Mouse (Mus musculus) midbrain, embryonic 11.5 days (tissue): ENCODE results near the gene Il25. TPM values are rescaled to one million over a fixed set of nuclear protein-coding genes. Genes with fewer than 3 reads are reported as not detected.
A peak's percentile ranks its signal among the peaks of the same experiment; 100 is the strongest.
"Not testable (repeated sequence)": the region's sequence is repeated elsewhere in the genome, so short reads cannot be mapped to it uniquely, and the experiment has no call there.

Experiments
- ATAC-seq: fragments of 200-750 bp; cut with Nextera tagmentation; 2 replicates; pipeline ENCODE4 v1.8.0; 2017; ENCODE audit warnings: moderate TSS enrichment, moderate library complexity; ENCODE audit not compliant: low FRiP score
- DNase-seq: peaks from one replicate; pipeline ENCODE4 v3.0.0; 2015; ENCODE audit warnings: low spot score; ENCODE audit errors: missing footprints
- H3K27ac ChIP-seq: fragments of 300-500 bp; sonication (generic); 2 replicates; pipeline ENCODE4 v1.5.1; 2014; ENCODE audit warnings: low read depth, low read length
- H3K27me3 ChIP-seq: fragments of 300-500 bp; sonication (generic); 2 replicates; pipeline ENCODE4 v1.6.1; 2014; ENCODE audit warnings: mild to moderate bottlenecking, low read length, moderate library complexity, mixed read lengths; ENCODE audit not compliant: control insufficient read depth, insufficient read depth
- H3K36me3 ChIP-seq: fragments of 300-500 bp; sonication (generic); 2 replicates; pipeline ENCODE4 v1.6.1; 2014; ENCODE audit warnings: mild to moderate bottlenecking, low read length, moderate library complexity, mixed read lengths; ENCODE audit not compliant: control insufficient read depth, insufficient read depth
- H3K4me1 ChIP-seq: fragments of 300-500 bp; sonication (generic); 2 replicates; pipeline ENCODE4 v1.6.1; 2014; ENCODE audit warnings: low read length; ENCODE audit not compliant: control insufficient read depth, insufficient read depth
- H3K4me2 ChIP-seq: fragments of 300-500 bp; sonication (generic); 2 replicates; pipeline ENCODE4 v1.6.1; 2014; ENCODE audit warnings: mild to moderate bottlenecking, moderate library complexity
- H3K4me3 ChIP-seq: fragments of 300-500 bp; sonication (generic); 2 replicates; pipeline ENCODE4 v1.5.1; 2014; ENCODE audit warnings: low read depth, low read length
- H3K9ac ChIP-seq: fragments of 300-500 bp; sonication (generic); 2 replicates; pipeline ENCODE4 v1.6.1; 2014; ENCODE audit warnings: low read length
- H3K9me3 ChIP-seq: fragments of 300-500 bp; sonication (generic); 2 replicates; pipeline ENCODE4 v1.6.1; 2016; ENCODE audit warnings: low read length; ENCODE audit not compliant: control insufficient read depth
- WGBS: fragments of 180-500 bp; shearing (Covaris S2); extraction: QIAGEN DNeasy Blood & Tissue Kit; methylation state at CpG from one replicate; pipeline ENCODE4 v1.1.7; 2014; 5-methylcytosine and 5-hydroxymethylcytosine counted together
- polyA plus RNA-seq: library from polyadenylated mRNA; unstranded; fragments of >200 nt; fragmentation: Nextera tagmentation; extraction: Ambion mirVana; gene quantifications from 2 replicates; pipeline ENCODE4 v1.2.1, GENCODE M21; 2014

Il25 gene
- polyA plus RNA-seq, 1 experiment from 2014 or later: not detected

GRCm38 (mm10) chr14:54945975-54946704 lies 13.6 kb downstream of the Il25 start:
- H3K4me1 ChIP-seq: no peaks in the 10 kb centered on the region
- no peak overlapping the region for H3K4me3 ChIP-seq
- H3K27ac ChIP-seq: no peak overlapping the region
- WGBS: 89% methylated on average over 19 of the region's 19 CpGs
- ATAC-seq (no peak), DNase-seq (peak; percentile 23)
- no peak overlapping the region for H3K9ac ChIP-seq
- no peaks in the 10 kb centered on the region for H3K9me3 ChIP-seq
- no peak overlapping the region for H3K4me2 ChIP-seq
- H3K27me3 ChIP-seq: no peaks in the 10 kb centered on the region
- H3K36me3 ChIP-seq: no peaks in the 10 kb centered on the region

DNA sequence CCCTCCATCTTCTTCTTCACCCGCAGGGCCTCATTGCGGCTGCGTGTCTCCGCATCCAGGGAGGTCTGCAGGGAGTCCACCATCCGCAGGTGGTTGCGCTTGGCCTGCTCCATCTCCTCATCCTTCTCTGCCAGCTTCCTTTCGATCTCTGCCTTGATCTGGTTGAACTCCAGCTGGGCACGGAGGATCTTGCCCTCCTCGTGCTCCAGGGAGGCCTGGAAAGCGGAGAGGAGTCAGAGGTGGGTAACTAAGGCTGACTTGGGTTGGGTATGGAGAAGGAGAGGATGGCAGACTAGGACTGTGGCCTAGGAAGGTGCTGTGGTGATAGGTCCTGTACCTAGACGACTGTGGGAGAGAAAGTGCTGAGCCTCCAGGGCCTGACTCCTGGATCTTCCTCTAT lies 14.5 kb downstream of the Il25 start:
- H3K27me3 ChIP-seq, H3K4me2 ChIP-seq, DNase-seq, H3K9me3 ChIP-seq, ATAC-seq, H3K4me3 ChIP-seq, H3K9ac ChIP-seq, H3K27ac ChIP-seq, H3K4me1 ChIP-seq, H3K36me3 ChIP-seq: not testable (repeated sequence)
- 82% methylated on average over 9 of the region's 11 CpGs for WGBS

GRCm38 (mm10) chr14:54948781-54949180 lies 16.3 kb downstream of the Il25 start:
- no peaks in the 10 kb centered on the region for H3K36me3 ChIP-seq
- H3K27ac ChIP-seq: no peak overlapping the region
- H3K9ac ChIP-seq: no peak overlapping the region
- no peaks in the 10 kb centered on the region for H3K27me3 ChIP-seq
- no peak overlapping the region for H3K4me2 ChIP-seq
- ATAC-seq (no peak), DNase-seq (no peak)
- WGBS: 87% methylated on average over 9 of the region's 9 CpGs
- H3K4me1 ChIP-seq: no peaks in the 10 kb centered on the region
- H3K4me3 ChIP-seq: no peak overlapping the region
- no peaks in the 10 kb centered on the region for H3K9me3 ChIP-seq

GRCm38 (mm10) chr14:54950493-54950892 lies 18.0 kb downstream of the Il25 start:
- no peak overlapping the region for H3K27ac ChIP-seq
- 65% methylated on average over 12 of the region's 12 CpGs for WGBS
- H3K9me3 ChIP-seq: no peaks in the 10 kb centered on the region
- H3K36me3 ChIP-seq: no peaks in the 10 kb centered on the region
- H3K4me1 ChIP-seq: no peaks in the 10 kb centered on the region
- H3K4me3 ChIP-seq: no peak overlapping the region
- no peak for DNase-seq
- no peak for ATAC-seq
- H3K4me2 ChIP-seq: no peak overlapping the region
- H3K27me3 ChIP-seq: no peaks in the 10 kb centered on the region
- H3K9ac ChIP-seq: no peak overlapping the region

DNA sequence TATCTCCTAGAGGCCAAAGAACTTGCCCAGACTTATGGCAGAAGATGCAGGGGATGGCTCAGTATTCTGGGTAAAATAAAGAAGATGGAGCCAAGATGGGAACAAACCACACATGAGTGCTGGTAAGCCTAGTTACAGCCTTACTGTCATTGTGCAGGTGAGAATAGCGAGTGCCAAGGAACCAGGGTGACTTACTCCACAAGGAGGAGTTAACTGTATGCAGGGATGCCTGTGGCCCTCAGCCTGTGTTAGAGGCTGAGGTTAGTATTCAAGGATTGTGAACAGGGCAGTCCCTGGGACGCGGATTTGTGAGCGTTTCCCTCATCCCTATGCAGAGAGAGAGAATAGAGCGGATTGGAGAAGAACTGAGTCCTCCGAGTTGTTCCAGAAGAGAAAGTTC lies 19.1 kb downstream of the Il25 start:
- Histone ChIP-seq H3K4me2 (no peak overlapping the region), H3K36me3 (no peaks in the 10 kb centered on the region), H3K4me1 (no peaks in the 10 kb centered on the region), H3K9me3 (no peaks in the 10 kb centered on the region), H3K4me3 (no peak overlapping the region), H3K27ac (no peak overlapping the region), H3K9ac (no peak overlapping the region), H3K27me3 (no peaks in the 10 kb centered on the region)
- no peak for ATAC-seq
- WGBS: 86% methylated on average over 6 of the region's 6 CpGs
- no peak for DNase-seq

DNA sequence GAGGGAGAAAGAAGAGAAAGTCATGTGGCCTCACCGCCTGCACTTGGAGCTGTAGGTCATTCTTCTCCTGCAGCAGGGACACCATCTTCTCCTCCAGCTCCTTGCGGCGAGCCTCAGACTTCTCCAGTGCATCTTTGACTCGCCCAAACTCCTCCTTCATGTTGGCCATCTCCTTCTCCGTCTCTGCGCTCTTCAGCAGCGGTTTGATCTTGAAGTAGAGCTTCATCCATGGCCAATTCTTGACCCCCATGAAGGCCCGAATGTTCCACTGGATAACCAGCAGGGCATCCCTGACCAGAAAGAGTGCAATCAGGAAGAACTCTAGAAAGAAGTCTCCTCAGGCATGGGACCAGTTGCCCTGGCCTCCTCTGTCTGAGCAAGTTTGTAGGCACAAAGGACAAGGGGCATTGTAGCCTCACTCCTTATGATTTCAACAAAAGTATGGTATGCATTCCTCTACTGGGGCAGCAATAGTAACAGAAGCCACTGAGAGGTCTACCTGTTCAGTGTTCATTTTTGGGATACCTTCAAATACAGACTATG lies 21.2 kb downstream of the Il25 start:
- H3K9ac ChIP-seq: no peak overlapping the region
- no peak overlapping the region for H3K27ac ChIP-seq
- no peak overlapping the region for H3K4me3 ChIP-seq
- H3K4me2 ChIP-seq: no peak overlapping the region
- H3K9me3 ChIP-seq: no peaks in the 10 kb centered on the region
- no peak for DNase-seq
- ATAC-seq: no peak
- no peaks in the 10 kb centered on the region for H3K4me1 ChIP-seq
- no peaks in the 10 kb centered on the region for H3K27me3 ChIP-seq
- WGBS: 92% methylated on average over 8 of the region's 8 CpGs
- no peaks in the 10 kb centered on the region for H3K36me3 ChIP-seq

DNA sequence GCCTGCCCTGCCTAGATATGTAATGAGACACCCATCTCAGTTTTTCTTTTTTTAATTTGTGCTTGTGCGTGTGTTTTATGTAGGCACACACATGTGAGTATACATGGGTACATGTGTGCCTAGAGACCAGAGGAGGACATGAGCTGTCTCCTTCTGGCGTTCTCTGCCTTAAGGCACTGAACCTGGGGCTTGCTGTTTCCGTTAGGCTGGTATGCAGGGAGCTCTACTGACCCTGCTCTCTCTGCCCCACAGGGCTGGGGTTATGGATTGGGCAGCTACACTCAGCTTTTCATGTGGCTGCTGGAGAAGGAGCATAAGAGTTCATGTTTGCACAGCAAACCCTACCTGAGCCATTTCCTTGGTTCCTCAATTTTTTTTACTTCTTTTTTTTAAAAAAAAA lies 22.0 kb downstream of the Il25 start:
- no peak overlapping the region for H3K9ac ChIP-seq
- H3K27ac ChIP-seq: no peak overlapping the region
- 77% methylated on average over 3 of the region's 3 CpGs for WGBS
- no peaks in the 10 kb centered on the region for H3K27me3 ChIP-seq
- no peaks in the 10 kb centered on the region for H3K36me3 ChIP-seq
- no peak for DNase-seq
- no peaks in the 10 kb centered on the region for H3K9me3 ChIP-seq
- no peak overlapping the region for H3K4me3 ChIP-seq
- no peak for ATAC-seq
- no peaks in the 10 kb centered on the region for H3K4me1 ChIP-seq
- no peak overlapping the region for H3K4me2 ChIP-seq

DNA sequence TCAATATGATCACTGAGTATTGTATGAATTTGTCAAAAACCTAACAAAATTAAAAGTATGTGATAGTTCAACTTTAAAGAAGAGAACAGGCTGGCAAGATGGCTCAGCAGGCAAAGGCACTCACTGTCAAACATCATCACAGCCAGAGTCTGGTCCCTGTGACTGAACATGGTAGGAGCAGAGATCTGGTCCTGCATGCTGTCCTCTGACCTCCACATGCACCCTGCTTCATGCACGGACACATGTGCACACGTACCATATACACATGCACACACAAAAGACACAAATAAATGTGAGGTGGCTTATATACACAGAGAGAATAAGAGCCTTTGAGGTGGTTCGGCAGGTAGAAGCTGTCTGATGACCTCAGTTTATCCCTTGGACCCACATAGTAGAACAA lies 23.0 kb downstream of the Il25 start:
- no peaks in the 10 kb centered on the region for H3K9me3 ChIP-seq
- no peak for DNase-seq
- no peak overlapping the region for H3K4me3 ChIP-seq
- no peak for ATAC-seq
- no peaks in the 10 kb centered on the region for H3K36me3 ChIP-seq
- WGBS: 93% methylated on average over 3 of the region's 3 CpGs
- no peak overlapping the region for H3K4me2 ChIP-seq
- no peak overlapping the region for H3K9ac ChIP-seq
- no peak overlapping the region for H3K27ac ChIP-seq
- no peaks in the 10 kb centered on the region for H3K4me1 ChIP-seq
- no peaks in the 10 kb centered on the region for H3K27me3 ChIP-seq

- DNase-seq (no peak), ATAC-seq (no peak)
- H3K9ac ChIP-seq: no peak overlapping the region
- H3K36me3 ChIP-seq: no peaks in the 10 kb centered on the region
- no peak overlapping the region for H3K4me3 ChIP-seq
- no peaks in the 10 kb centered on the region for H3K9me3 ChIP-seq
- WGBS: 78% methylated on average over 9 of the region's 9 CpGs
- H3K27ac ChIP-seq: no peak overlapping the region
- no peak overlapping the region for H3K4me2 ChIP-seq
- no peaks in the 10 kb centered on the region for H3K27me3 ChIP-seq
- no peaks in the 10 kb centered on the region for H3K4me1 ChIP-seq
Measured at GRCm38 (mm10) chr14:54956533-54956932, 24.0 kb downstream of the Il25 start.
